Mouse (Mus musculus) activated CD4-positive, CD25-positive, alpha-beta regulatory T cell (primary cell): ENCODE measurements around the gene Lbr. TPM values are rescaled to one million over a fixed set of nuclear protein-coding genes. Genes with fewer than 3 reads are reported as not detected.

ENCODE experiments used
- polyA plus RNA-seq, 2 experiments: library from polyadenylated mRNA; unstranded; fragments of 100-300 nt; shearing (Covaris generic); gene quantifications; one replicate each; pipeline ENCODE4 v1.2.1; 2017

Gene Lbr
- polyA plus RNA-seq: 100 to 1,000 TPM; 304 to 312 TPM

GRCm38 (mm10) chr1:181842781-181843180 is at the start of gene Lbr:
Lbr (minus strand) TSS chr1:181843046.

Other genes starting within 250 kb of the Lbr start
- gene Enah, start 176.9 kb upstream of the Lbr start, polyA plus RNA-seq: 1 to 10 TPM in 1 of 2 experiments, under 1 TPM in 1; 0.32 to 2.1 TPM